Comparison of ENCODE assay signal across 10 mouse cellular contexts in genomic region chr13:21752356-21752755, GRCm38 (mm10). TPM values are rescaled to one million over a fixed set of nuclear protein-coding genes. Genes with fewer than 3 reads are reported as not detected.
DNase-seq lines count a peak whose midpoint lies in the region; ATAC-seq and TF ChIP-seq lines count a peak whose summit lies in the region.
"Had no signal": no experiment of that assay in that cellular context is flagged by ENCODE, and none has a peak within 500 bp of the region (broad histone marks: within the 10 kb centered on the region; RNA-seq: fewer than 3 reads in every experiment).

No protein-coding gene starts in this region.

- DNase-seq in heart, adult 18-20 months = no peak
- peak; percentile 48 for DNase-seq in A20 (ENCODE audit: low read depth, low spot score)
- no peak for DNase-seq in urinary bladder, postnatal 25 days (ENCODE audit: low spot score)
- DNase-seq in adrenal gland, adult (ENCODE audit: inconsistent age in 2 of 2, low spot score in 1 of 2) = no peak
- DNase-seq in right cerebral cortex, postnatal 36 days (ENCODE audit: low spot score in 2 of 2) = no peak

- TF ChIP-seq POLR2A in embryonic fibroblast, embryonic 13.5 days (IDR thresholded peaks at IDR 0.05; ENCODE audit: low read depth, low read length) = no peak

- no peaks in the 10 kb centered on the region for H3K9me3 ChIP-seq in heart, embryonic 13.5 days
- H3K9me3 ChIP-seq in liver, embryonic 12.5 days (replicated peaks) = no peaks in the 10 kb centered on the region

- peak overlapping the region; percentile 84 for H3K9ac ChIP-seq in heart, embryonic 13.5 days
- peak overlapping the region; percentile 80 for H3K9ac ChIP-seq in liver, embryonic 12.5 days

- ATAC-seq in heart, embryonic 13.5 days (ENCODE audit: extremely low read depth, insufficient number of reproducible peaks, low FRiP score, low TSS enrichment) = no peak
- no peak for ATAC-seq in liver, embryonic 12.5 days
- ATAC-seq: Patski had no signal

- H3K27me3 ChIP-seq in heart, embryonic 13.5 days (replicated peaks) = no peaks in the 10 kb centered on the region
- no peaks in the 10 kb centered on the region for H3K27me3 ChIP-seq in liver, embryonic 12.5 days (replicated peaks)
- H3K27me3 ChIP-seq: Patski had no signal

- peak overlapping the region; percentile 58; the same call in 1 of the 2 replicates for H3K4me3 ChIP-seq in heart, embryonic 13.5 days
- no peak overlapping the region for H3K4me3 ChIP-seq in embryonic fibroblast, embryonic 13.5 days (ENCODE audit: insufficient read depth, low read length)
- H3K4me3 ChIP-seq in liver, embryonic 12.5 days = peak overlapping the region; percentile 56

- WGBS in heart, embryonic 13.5 days = 38% methylated on average over 3 of the region's 3 CpGs
- 34% methylated on average over 3 of the region's 3 CpGs for WGBS in liver, embryonic 12.5 days (ENCODE audit: insufficient replicate concordance)

- H3K27ac ChIP-seq in heart, embryonic 13.5 days (replicated peaks) = peak overlapping the region; percentile 93
- peak overlapping the region; percentile 49 for H3K27ac ChIP-seq in embryonic fibroblast, embryonic 13.5 days (ENCODE audit: insufficient read depth, low read length)
- H3K27ac ChIP-seq in liver, embryonic 12.5 days = peak overlapping the region; percentile 99

- H3K4me1 ChIP-seq in heart, embryonic 13.5 days = peaks cover 58% of the 10 kb centered on the region
- peaks cover 6% of the 10 kb centered on the region for H3K4me1 ChIP-seq in embryonic fibroblast, embryonic 13.5 days (ENCODE audit: control insufficient read depth, insufficient read depth, low read length)
- H3K4me1 ChIP-seq in liver, embryonic 12.5 days = peaks cover 41% of the 10 kb centered on the region

- no peaks in the 10 kb centered on the region for H3K36me3 ChIP-seq in heart, embryonic 13.5 days
- H3K36me3 ChIP-seq in liver, embryonic 12.5 days = peaks cover 2% of the 10 kb centered on the region

- no peak for TF ChIP-seq CTCF in embryonic fibroblast, embryonic 13.5 days (IDR thresholded peaks at IDR 0.05; ENCODE audit: borderline replicate concordance, insufficient read depth, low read length)

- peak overlapping the region; percentile 81 for H3K4me2 ChIP-seq in heart, embryonic 13.5 days
- peak overlapping the region; percentile 69 for H3K4me2 ChIP-seq in liver, embryonic 12.5 days

RNA-seq across cellular contexts. Expression of gene Hist1h2ak, which starts 1.3 kb away (rescaled TPM):
- polyA plus RNA-seq in heart, embryonic 13.5 days (2015; fragmentation: Nextera tagmentation; extraction: Ambion mirVana) = 9.5 and 15.8 TPM in 2 replicates
- total RNA-seq in heart, adult 18-20 months (2021) = 1 to 10 TPM; 2.5 to 4.6 TPM
- 5.3 TPM in 1 of 2 replicates, not detected in the other for polyA plus RNA-seq in embryonic fibroblast, embryonic 13.5 days (2011; ENCODE audit: insufficient read length, low read depth, missing spikeins)
- polyA plus RNA-seq in liver, embryonic 12.5 days (2016; fragmentation: Nextera tagmentation; extraction: Ambion mirVana) = 42.8 and 58.5 TPM in 2 replicates
- total RNA-seq: gastrocnemius, adult 18-20 months had no signal
- polyA plus RNA-seq: Patski had no signal

RNA-seq across cellular contexts. Expression of gene Hist1h2bn, which starts 1.6 kb away (rescaled TPM):
- polyA plus RNA-seq in heart, embryonic 13.5 days (2015; fragmentation: Nextera tagmentation; extraction: Ambion mirVana) = 1.4 and 3.5 TPM in 2 replicates
- total RNA-seq in heart, adult 18-20 months (2021) = 1 to 10 TPM; 4.3 to 4.8 TPM
- polyA plus RNA-seq in embryonic fibroblast, embryonic 13.5 days (2011; ENCODE audit: insufficient read length, low read depth, missing spikeins) = 2.4 and 9.6 TPM in 2 replicates
- polyA plus RNA-seq in liver, embryonic 12.5 days (2016; fragmentation: Nextera tagmentation; extraction: Ambion mirVana) = 8.6 and 8.9 TPM in 2 replicates

RNA-seq across cellular contexts. Expression of gene Hist1h4k, which starts 2.1 kb away (rescaled TPM):
- 1.3 TPM in 1 of 2 replicates, not detected in the other for polyA plus RNA-seq in heart, embryonic 13.5 days (2015; fragmentation: Nextera tagmentation; extraction: Ambion mirVana)
- total RNA-seq in heart, adult 18-20 months (2021) = 10 to 100 TPM; 39.5 to 45.0 TPM
- polyA plus RNA-seq in embryonic fibroblast, embryonic 13.5 days (2011; ENCODE audit: insufficient read length, low read depth, missing spikeins) = 1.9 and 7.3 TPM in 2 replicates
- polyA plus RNA-seq in liver, embryonic 12.5 days (2016; fragmentation: Nextera tagmentation; extraction: Ambion mirVana) = 3.7 and 5.9 TPM in 2 replicates

RNA-seq across cellular contexts. Expression of gene Hist1h4j, which starts 17.5 kb away (rescaled TPM):
- 0.45 and 0.96 TPM in 2 replicates for polyA plus RNA-seq in heart, embryonic 13.5 days (2015; fragmentation: Nextera tagmentation; extraction: Ambion mirVana)
- 1 to 10 TPM; 1.9 to 3.4 TPM for total RNA-seq in heart, adult 18-20 months (2021)
- polyA plus RNA-seq in embryonic fibroblast, embryonic 13.5 days (2011; ENCODE audit: insufficient read length, low read depth, missing spikeins) = 2.6 and 4.1 TPM in 2 replicates
- 0.59 and 0.75 TPM in 2 replicates for polyA plus RNA-seq in liver, embryonic 12.5 days (2016; fragmentation: Nextera tagmentation; extraction: Ambion mirVana)

RNA-seq across cellular contexts. Expression of gene Hist1h1b, which starts 28.1 kb away (rescaled TPM):
- 13.1 and 13.2 TPM in 2 replicates for polyA plus RNA-seq in heart, embryonic 13.5 days (2015; fragmentation: Nextera tagmentation; extraction: Ambion mirVana)
- 1 to 10 TPM; 3.5 to 4.0 TPM for total RNA-seq in heart, adult 18-20 months (2021)
- 2.3 and 7.8 TPM in 2 replicates for polyA plus RNA-seq in embryonic fibroblast, embryonic 13.5 days (2011; ENCODE audit: insufficient read length, low read depth, missing spikeins)
- polyA plus RNA-seq in liver, embryonic 12.5 days (2016; fragmentation: Nextera tagmentation; extraction: Ambion mirVana) = 41.6 and 43.0 TPM in 2 replicates

Comparison
In these comparisons a context has a peak if more than half of its experiments do, and no peak if none do; other contexts are left out.
1. H3K27ac ChIP-seq: peak in every context shown above with its lines; median percentile 99 in liver, embryonic 12.5 days; 93 in heart, embryonic 13.5 days; 49 in embryonic fibroblast, embryonic 13.5 days.